In the genomic region with DNA sequence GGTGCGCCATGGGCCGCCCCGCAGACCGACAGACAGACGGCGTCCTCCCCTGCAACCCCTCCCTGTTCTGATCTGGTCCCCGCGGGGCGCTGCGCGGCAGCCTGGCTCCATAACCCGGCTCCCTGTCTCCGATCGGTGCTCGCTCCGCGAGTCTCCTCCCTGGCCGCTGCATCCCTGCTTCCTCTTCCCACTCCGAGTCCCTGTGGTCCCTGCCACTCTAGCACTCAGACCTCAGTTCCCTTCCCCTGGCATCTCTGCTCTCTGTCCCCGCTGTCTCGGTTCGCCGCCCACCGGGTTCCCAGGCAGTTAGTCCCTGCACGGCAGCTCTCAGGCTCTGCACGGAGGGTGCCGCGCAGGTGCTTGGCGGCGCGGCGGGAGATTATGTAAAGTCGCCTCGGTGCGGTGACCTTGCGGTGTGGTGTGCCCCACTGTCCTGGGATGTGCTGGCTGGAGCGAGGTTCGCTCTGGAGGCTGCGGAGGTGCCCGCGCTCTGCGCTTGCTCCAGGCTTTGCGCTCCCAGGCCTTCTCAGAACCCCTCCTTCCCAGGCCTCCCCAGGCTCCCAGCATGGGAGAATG, we compare ENCODE assay signal across 7 mouse cellular contexts. TPM values are rescaled to one million over a fixed set of nuclear protein-coding genes. Genes with fewer than 3 reads are reported as not detected.
DNase-seq lines count a peak whose midpoint lies in the region; ATAC-seq and TF ChIP-seq lines count a peak whose summit lies in the region.

No protein-coding gene starts in this region.

- no peak for TF ChIP-seq POLR2A in limb, embryonic 14.5 days (IDR thresholded peaks at IDR 0.05; ENCODE audit: borderline replicate concordance, extremely low read depth, insufficient read depth, insufficient read length)

- H3K9ac ChIP-seq in embryonic facial prominence, embryonic 11.5 days (replicated peaks; ENCODE audit: low read length): peak overlapping the region; percentile 59
- peak overlapping the region; percentile 77 for H3K9ac ChIP-seq in hindbrain, embryonic 15.5 days
- H3K9ac ChIP-seq in limb, embryonic 14.5 days (ENCODE audit: low read depth, low read length, severe bottlenecking): peak overlapping the region; percentile 49
- peak overlapping the region; percentile 85 for H3K9ac ChIP-seq in neural tube, embryonic 14.5 days (replicated peaks; ENCODE audit: low read depth, low read length)

- H3K27ac ChIP-seq in embryonic facial prominence, embryonic 11.5 days (replicated peaks; ENCODE audit: low read depth, low read length): no peak overlapping the region
- H3K27ac ChIP-seq in hindbrain, embryonic 15.5 days (replicated peaks): peak overlapping the region; percentile 93
- no peak overlapping the region for H3K27ac ChIP-seq in limb, embryonic 14.5 days (replicated peaks; ENCODE audit: low read depth, low read length)
- peak overlapping the region; percentile 89 for H3K27ac ChIP-seq in neural tube, embryonic 14.5 days (ENCODE audit: low read depth, low read length)

- WGBS in embryonic facial prominence, embryonic 11.5 days: under 1% methylated on average over 43 of the region's 43 CpGs
- under 1% methylated on average over 43 of the region's 43 CpGs for WGBS in hindbrain, embryonic 15.5 days
- under 1% methylated on average over 41 of the region's 43 CpGs for WGBS in limb, embryonic 14.5 days
- WGBS in neural tube, embryonic 14.5 days: under 1% methylated on average over 43 of the region's 43 CpGs

- H3K4me1 ChIP-seq in G1E (ENCODE audit: insufficient read depth, low read depth, low read length): no peaks in the 10 kb centered on the region
- H3K4me1 ChIP-seq in embryonic facial prominence, embryonic 11.5 days (ENCODE audit: control insufficient read depth, insufficient read depth, low read length): no peaks in the 10 kb centered on the region; the same call in 1 of the 2 replicates
- H3K4me1 ChIP-seq in hindbrain, embryonic 15.5 days (replicated peaks): peaks cover 17% of the 10 kb centered on the region
- no peaks in the 10 kb centered on the region for H3K4me1 ChIP-seq in limb, embryonic 14.5 days (ENCODE audit: control insufficient read depth, insufficient read depth, low read length)
- H3K4me1 ChIP-seq in neural tube, embryonic 14.5 days (ENCODE audit: control insufficient read depth, insufficient read depth, low read length): peaks cover 8% of the 10 kb centered on the region; the same call in 1 of the 2 replicates

- H3K27me3 ChIP-seq in G1E (ENCODE audit: insufficient read depth, low read length): no peaks in the 10 kb centered on the region
- H3K27me3 ChIP-seq in embryonic facial prominence, embryonic 11.5 days (ENCODE audit: control insufficient read depth, insufficient read depth, low read length): peaks cover 20% of the 10 kb centered on the region
- H3K27me3 ChIP-seq in hindbrain, embryonic 15.5 days: 0 out of 2 replicates have a peak, but pooled peaks cover 7% of the 10 kb centered on the region
- peaks cover 33% of the 10 kb centered on the region for H3K27me3 ChIP-seq in limb, embryonic 14.5 days (ENCODE audit: control insufficient read depth, insufficient read depth, low read length)
- H3K27me3 ChIP-seq in neural tube, embryonic 14.5 days (ENCODE audit: control insufficient read depth, insufficient read depth, low read length): peaks cover 3% of the 10 kb centered on the region; the same call in 1 of the 2 replicates

- H3K4me3 ChIP-seq in G1E (ENCODE audit: low read depth, low read length): peak overlapping the region; percentile 16; the same call in 1 of the 2 replicates
- peak overlapping the region; percentile 67 for H3K4me3 ChIP-seq in embryonic facial prominence, embryonic 11.5 days (ENCODE audit: low read depth, low read length)
- peak overlapping the region; percentile 66 for H3K4me3 ChIP-seq in hindbrain, embryonic 15.5 days
- peak overlapping the region; percentile 54 for H3K4me3 ChIP-seq in limb, embryonic 14.5 days (replicated peaks; ENCODE audit: low read length)
- H3K4me3 ChIP-seq in neural tube, embryonic 14.5 days (ENCODE audit: low read depth, low read length): peak overlapping the region; percentile 80

- H3K4me2 ChIP-seq in embryonic facial prominence, embryonic 11.5 days (ENCODE audit: low read depth, low read length): peak overlapping the region; percentile 97
- H3K4me2 ChIP-seq in hindbrain, embryonic 15.5 days: peak overlapping the region; percentile 96
- peak overlapping the region; percentile 98 for H3K4me2 ChIP-seq in limb, embryonic 14.5 days (replicated peaks; ENCODE audit: low read depth, low read length, severe bottlenecking)
- peak overlapping the region; percentile 87 for H3K4me2 ChIP-seq in neural tube, embryonic 14.5 days (ENCODE audit: low read depth, low read length)

- TF ChIP-seq CTCF in G1E (IDR thresholded peaks at IDR 0.05; ENCODE audit: low read depth, low read length): no peak

- no peaks in the 10 kb centered on the region for H3K36me3 ChIP-seq in G1E (replicated peaks)
- no peaks in the 10 kb centered on the region for H3K36me3 ChIP-seq in embryonic facial prominence, embryonic 11.5 days (replicated peaks; ENCODE audit: control insufficient read depth, insufficient read depth, low read depth, low read length)
- no peaks in the 10 kb centered on the region for H3K36me3 ChIP-seq in hindbrain, embryonic 15.5 days
- H3K36me3 ChIP-seq in limb, embryonic 14.5 days (ENCODE audit: control insufficient read depth, insufficient read depth, low read length): no peaks in the 10 kb centered on the region
- no peaks in the 10 kb centered on the region for H3K36me3 ChIP-seq in neural tube, embryonic 14.5 days (ENCODE audit: control insufficient read depth, insufficient read depth, low read length)

- peaks cover 46% of the 10 kb centered on the region for H3K9me3 ChIP-seq in G1E (replicated peaks)
- no peaks in the 10 kb centered on the region for H3K9me3 ChIP-seq in embryonic facial prominence, embryonic 11.5 days (replicated peaks; ENCODE audit: control insufficient read depth, low read length)
- H3K9me3 ChIP-seq in hindbrain, embryonic 15.5 days: no peaks in the 10 kb centered on the region
- H3K9me3 ChIP-seq in limb, embryonic 14.5 days (ENCODE audit: control insufficient read depth, low read length): no peaks in the 10 kb centered on the region
- no peaks in the 10 kb centered on the region for H3K9me3 ChIP-seq in neural tube, embryonic 14.5 days (ENCODE audit: control insufficient read depth, low read length)

- no peak for ATAC-seq in G1E (ENCODE audit: extremely low read depth, insufficient number of reproducible peaks, low FRiP score, poor library complexity, severe bottlenecking)
- ATAC-seq in embryonic facial prominence, embryonic 11.5 days (replicated peaks; ENCODE audit: insufficient number of reproducible peaks, low FRiP score, low TSS enrichment, low read depth): peak; percentile 69; the same call in 1 of the 2 replicates
- peak; percentile 80 for ATAC-seq in hindbrain, embryonic 15.5 days (ENCODE audit: low FRiP score, low read depth)
- ATAC-seq in limb, embryonic 14.5 days (ENCODE audit: low FRiP score, low read depth): peak; percentile 41
- ATAC-seq in neural tube, embryonic 14.5 days (ENCODE audit: low read depth): peak; percentile 85

- DNase-seq in G1E (ENCODE audit: low spot score): no peak
- peak; percentile 24 for DNase-seq in adrenal gland, adult 8-10 months
- peak; percentile 45 for DNase-seq in embryonic facial prominence, embryonic 11.5 days (ENCODE audit: low spot score)
- DNase-seq in limb, embryonic 14.5 days (ENCODE audit: low spot score): no peak
- DNase-seq in spleen, postnatal 10 days (ENCODE audit: low spot score in 2 of 2): no peak

RNA-seq across cellular contexts. Expression of a gene that starts 0.8 kb away (rescaled TPM):
- total RNA-seq in G1E (2014; fragmentation: Nextera tagmentation) (not detected in 2 replicates), G1E (2017) (0.05 and 0.23 TPM in 2 replicates)
- not detected in 2 replicates for polyA plus RNA-seq in G1E (2012)
- 10 to 100 TPM; 28.3 to 41.6 (median 38.0) TPM for total RNA-seq in adrenal gland, adult 8-10 months (2022)
- polyA plus RNA-seq in embryonic facial prominence, embryonic 11.5 days (2014; fragmentation: Nextera tagmentation; extraction: Ambion mirVana): 4.7 and 5.2 TPM in 2 replicates
- 96.7 and 112 TPM in 2 replicates for polyA plus RNA-seq in hindbrain, embryonic 15.5 days (2015; fragmentation: Nextera tagmentation; extraction: Ambion mirVana)
- polyA plus RNA-seq in limb, embryonic 14.5 days (2012; rRNA removed): 3.0 and 3.1 TPM in 2 replicates
- polyA plus RNA-seq in limb, embryonic 14.5 days (2014; fragmentation: Nextera tagmentation; extraction: Ambion mirVana): 5.2 and 6.5 TPM in 2 replicates
- 109 and 123 TPM in 2 replicates for polyA plus RNA-seq in neural tube, embryonic 14.5 days (2014; fragmentation: Nextera tagmentation; extraction: Ambion mirVana)

Comparison
In these comparisons a context has a peak if more than half of its experiments do, and no peak if none do; other contexts are left out.
1. DNase-seq: peak in adrenal gland, adult 8-10 months (single experiment) and embryonic facial prominence, embryonic 11.5 days (single experiment); none in G1E (single experiment), limb, embryonic 14.5 days (single experiment) and spleen, postnatal 10 days (0 of 2).
2. H3K4me3 ChIP-seq: peak in every context shown above with its lines; median percentile 80 in neural tube, embryonic 14.5 days; 67 in embryonic facial prominence, embryonic 11.5 days; 66 in hindbrain, embryonic 15.5 days; 54 in limb, embryonic 14.5 days; 16 in G1E.
3. H3K27ac ChIP-seq: peak in hindbrain, embryonic 15.5 days (single experiment) and neural tube, embryonic 14.5 days (single experiment); none in embryonic facial prominence, embryonic 11.5 days (single experiment) and limb, embryonic 14.5 days (single experiment).
4. RNA of a gene that starts 0.8 kb away (polyA plus RNA-seq): 109 to 123 TPM in neural tube, embryonic 14.5 days and 96.7 to 112 TPM in hindbrain, embryonic 15.5 days; 3.0 to 6.5 TPM in limb, embryonic 14.5 days, 4.7 to 5.2 TPM in embryonic facial prominence, embryonic 11.5 days and not detected in G1E; every median in the first group is over 10 times any median in the second.
5. Peak in every context shown above with its lines, with median percentiles within 50 percentile points of each other: H3K4me2 ChIP-seq and H3K9ac ChIP-seq.